Mouse (Mus musculus) lung, postnatal 0 days (tissue): ENCODE measurements at regions not wholly inside any gene's neighbourhood (a gene's known extent, or its start where the extent isn't known, plus 50 kb on each side); places are given as distances from the start of the nearest gene placed in this dataset.

Experiments
- ATAC-seq: fragments of 200-750 bp; cut with Nextera tagmentation; 2 replicates; pipeline ENCODE4 v1.8.0; 2017; ENCODE audit warnings: moderate library complexity
- DNase-seq: peaks from one replicate; pipeline ENCODE4 v3.0.0-alpha.2; 2016; ENCODE audit warnings: low spot score
- H3K27ac ChIP-seq: fragments of 300-500 bp; sonication (generic); 2 replicates; pipeline ENCODE4 v1.5.1; 2014; ENCODE audit warnings: antibody characterized with exemption, mild to moderate bottlenecking, low read length, mixed read lengths
- H3K27me3 ChIP-seq: fragments of 300-500 bp; sonication (generic); replicated peaks from 2 replicates; pipeline ENCODE4 v1.6.1; 2014; ENCODE audit warnings: low read length, mixed read lengths; ENCODE audit not compliant: insufficient read depth
- H3K36me3 ChIP-seq: fragments of 300-500 bp; sonication (generic); 2 replicates; pipeline ENCODE4 v1.6.1; 2014; ENCODE audit warnings: low read length, mixed read lengths; ENCODE audit not compliant: insufficient read depth
- H3K4me1 ChIP-seq: fragments of 300-500 bp; sonication (generic); 2 replicates; pipeline ENCODE4 v1.6.1; 2014; ENCODE audit warnings: antibody characterized with exemption, low read depth, low read length, mixed read lengths; ENCODE audit not compliant: insufficient read depth
- H3K4me2 ChIP-seq: fragments of 300-500 bp; sonication (generic); replicated peaks from 2 replicates; pipeline ENCODE4 v1.6.1; 2014; ENCODE audit warnings: low read depth, mild to moderate bottlenecking, low read length, moderate library complexity, mixed read lengths
- H3K4me3 ChIP-seq: fragments of 300-500 bp; sonication (generic); 2 replicates; pipeline ENCODE4 v1.5.1; 2014; ENCODE audit warnings: low read depth, low read length
- H3K9ac ChIP-seq: fragments of 300-500 bp; sonication (generic); replicated peaks from 2 replicates; pipeline ENCODE4 v1.6.1; 2014; ENCODE audit warnings: low read depth, mild to moderate bottlenecking
- H3K9me3 ChIP-seq: fragments of 300-500 bp; sonication (generic); 2 replicates; pipeline ENCODE4 v1.6.1; 2016; ENCODE audit warnings: low read length, mixed read lengths
- CTCF ChIP-seq: IDR thresholded peaks from 2 replicates; pipeline ENCODE4 v1.5.1; 2016; ENCODE audit warnings: antibody characterized with exemption, mild to moderate bottlenecking
- EP300 ChIP-seq: IDR thresholded peaks from 2 replicates; pipeline ENCODE4 v1.6.1; 2016; ENCODE audit warnings: antibody characterized with exemption, mild to moderate bottlenecking, control low read depth
- WGBS: fragments of 180-500 bp; shearing (Covaris S2); extraction: QIAGEN DNeasy Blood & Tissue Kit; methylation state at CpG from one replicate; pipeline ENCODE4 v1.1.7; 2014; 5-methylcytosine and 5-hydroxymethylcytosine counted together

DNA sequence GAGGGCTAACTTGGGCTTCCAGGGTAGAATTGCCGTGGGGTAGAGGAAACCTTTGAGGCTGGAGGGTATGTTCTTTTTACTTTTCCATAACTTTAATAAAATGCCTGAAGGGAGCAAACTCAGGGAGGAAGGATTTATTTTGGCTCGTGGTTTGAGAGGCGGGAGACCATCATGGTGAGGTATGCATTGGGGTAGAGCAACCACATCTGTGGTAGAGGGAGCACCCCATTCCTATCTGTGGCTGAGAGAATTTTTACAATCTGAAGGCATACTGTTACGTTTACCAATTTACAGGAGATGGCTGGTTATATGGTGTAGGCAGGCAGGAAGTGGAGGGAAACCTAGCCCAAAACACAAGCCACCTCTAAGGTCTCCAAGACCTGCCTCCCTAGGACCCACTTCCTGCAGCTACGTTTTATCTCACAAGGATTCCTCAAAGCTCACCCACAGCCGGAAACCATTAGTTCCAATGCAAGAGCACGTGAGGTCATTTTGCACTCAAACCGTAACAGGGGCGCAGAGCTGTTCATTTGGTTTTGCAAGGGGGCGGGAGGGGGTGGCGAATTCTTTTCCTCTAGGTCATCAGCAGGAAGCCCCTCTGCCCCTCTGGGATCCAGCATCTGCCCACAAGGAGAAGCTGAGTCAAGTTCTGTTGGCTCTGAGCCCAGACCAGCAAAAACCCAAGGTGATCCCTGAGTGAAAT is 224.7 kb upstream of the Ankrd55 start:
- no peak for DNase-seq
- H3K9me3 ChIP-seq: no peaks in the 10 kb centered on the region
- H3K9ac ChIP-seq: no peak overlapping the region
- H3K27ac ChIP-seq: no peak overlapping the region
- H3K4me2 ChIP-seq: no peak overlapping the region
- no peaks in the 10 kb centered on the region for H3K27me3 ChIP-seq
- no peak for TF ChIP-seq EP300
- no peak for TF ChIP-seq CTCF
- H3K4me3 ChIP-seq: no peak overlapping the region
- WGBS: 46% methylated on average over 11 of the region's 11 CpGs
- H3K4me1 ChIP-seq: 0 out of 2 replicates have a peak, but pooled peaks cover 3% of the 10 kb centered on the region
- H3K36me3 ChIP-seq: no peaks in the 10 kb centered on the region
- ATAC-seq: no peak

DNA sequence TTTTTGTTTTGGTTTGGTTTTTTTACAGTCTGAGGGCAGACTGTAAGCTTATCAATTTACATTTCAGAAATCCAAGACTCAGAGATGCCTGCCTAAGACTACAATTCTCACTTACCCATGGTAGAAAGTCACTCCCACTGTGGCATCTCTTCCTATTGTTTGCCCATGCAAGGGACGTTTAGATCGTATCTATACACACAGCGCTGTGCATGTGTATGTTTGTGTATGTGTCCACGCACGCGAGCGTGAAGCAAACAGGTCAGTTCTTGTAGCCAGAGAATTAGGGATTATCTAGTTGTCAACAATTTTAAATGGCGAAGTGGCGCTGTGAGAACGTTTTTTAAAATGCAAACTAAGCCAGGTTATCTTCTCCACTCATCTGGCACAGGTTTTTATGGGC is 223.6 kb upstream of the Ankrd55 start:
- no peak overlapping the region for H3K4me2 ChIP-seq
- TF ChIP-seq CTCF (no peak), EP300 (no peak)
- H3K4me1 ChIP-seq: 0 out of 2 replicates have a peak, but pooled peaks cover 3% of the 10 kb centered on the region
- no peaks in the 10 kb centered on the region for H3K9me3 ChIP-seq
- no peak for DNase-seq
- no peak overlapping the region for H3K4me3 ChIP-seq
- 76% methylated on average over 10 of the region's 10 CpGs for WGBS
- ATAC-seq: no peak
- no peak overlapping the region for H3K27ac ChIP-seq
- H3K9ac ChIP-seq: no peak overlapping the region
- H3K36me3 ChIP-seq: no peaks in the 10 kb centered on the region
- no peaks in the 10 kb centered on the region for H3K27me3 ChIP-seq

DNA sequence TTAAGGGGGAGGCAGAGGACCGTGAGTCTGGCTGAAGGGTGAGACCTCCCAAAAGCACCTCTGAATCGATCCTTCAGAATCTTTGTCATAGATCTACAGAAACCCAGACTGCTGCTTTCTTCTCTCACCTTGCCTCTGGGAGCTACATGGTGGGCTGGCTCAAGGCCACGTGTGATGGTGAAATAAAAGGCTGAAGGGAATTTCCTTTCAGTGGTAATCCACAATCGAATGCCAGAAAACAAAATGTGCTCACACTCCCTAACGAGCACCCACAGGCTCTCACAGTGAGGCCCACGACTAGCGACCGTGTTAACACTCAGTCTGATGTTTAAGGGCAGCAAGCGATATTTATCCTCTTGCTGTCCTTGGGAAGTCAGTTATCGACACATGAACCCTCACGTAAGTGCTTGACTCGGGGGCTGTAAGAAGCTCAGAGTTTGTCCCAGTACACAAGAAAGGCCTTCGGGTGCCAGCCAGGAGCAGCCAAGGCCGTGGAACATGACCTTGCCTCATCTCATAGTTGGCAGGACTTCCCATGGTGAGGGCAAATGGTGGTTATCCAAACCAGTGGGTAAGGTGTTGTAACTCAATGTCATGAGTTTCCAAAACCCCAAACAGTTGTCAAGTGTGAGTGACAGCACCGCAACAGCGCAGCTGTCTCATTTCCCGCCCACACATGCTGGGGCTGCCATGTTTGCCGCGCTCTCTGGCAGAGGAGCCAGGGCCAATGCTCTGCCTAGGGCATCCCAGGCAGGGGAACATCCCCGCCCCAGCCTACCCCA is 221.0 kb upstream of the Ankrd55 start:
- WGBS: 67% methylated on average over 20 of the region's 20 CpGs
- Histone ChIP-seq H3K36me3 (no peaks in the 10 kb centered on the region), H3K4me1 (peaks cover 7% of the 10 kb centered on the region; the same call in 1 of the 2 replicates), H3K4me2 (no peak overlapping the region), H3K9ac (no peak overlapping the region), H3K9me3 (no peaks in the 10 kb centered on the region), H3K27me3 (no peaks in the 10 kb centered on the region), H3K4me3 (no peak overlapping the region), H3K27ac (no peak overlapping the region)
- no peak for TF ChIP-seq CTCF
- no peak for TF ChIP-seq EP300
- ATAC-seq: peak; percentile 30
- peak; percentile 56 for DNase-seq

DNA sequence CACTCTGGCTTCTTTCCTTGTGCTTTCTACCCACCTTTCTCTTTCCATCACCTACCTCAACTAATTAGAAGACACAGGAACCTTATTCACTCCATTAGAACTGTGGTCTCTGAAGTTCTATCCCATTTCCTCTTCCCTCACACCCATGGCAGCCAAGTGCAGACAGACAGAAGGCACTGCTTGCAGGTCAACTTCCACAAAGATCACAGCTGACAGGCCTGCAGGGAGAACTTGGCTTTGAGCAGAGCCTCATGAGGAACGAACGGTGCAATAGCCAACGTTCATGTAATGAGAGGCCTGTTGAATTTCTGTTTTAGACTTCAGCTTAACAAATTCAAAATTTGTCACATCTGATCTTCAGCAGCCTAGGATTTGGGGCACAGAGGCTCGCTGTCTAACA is 217.5 kb upstream of the Ankrd55 start:
- Histone ChIP-seq H3K36me3 (no peaks in the 10 kb centered on the region), H3K4me2 (no peak overlapping the region), H3K4me1 (peaks cover 7% of the 10 kb centered on the region; the same call in 1 of the 2 replicates), H3K9me3 (no peaks in the 10 kb centered on the region), H3K4me3 (no peak overlapping the region), H3K27ac (no peak overlapping the region), H3K9ac (no peak overlapping the region), H3K27me3 (no peaks in the 10 kb centered on the region)
- no peak for TF ChIP-seq CTCF
- TF ChIP-seq EP300: no peak
- no peak for DNase-seq
- ATAC-seq: no peak
- 86% methylated on average over 4 of the region's 4 CpGs for WGBS

DNA sequence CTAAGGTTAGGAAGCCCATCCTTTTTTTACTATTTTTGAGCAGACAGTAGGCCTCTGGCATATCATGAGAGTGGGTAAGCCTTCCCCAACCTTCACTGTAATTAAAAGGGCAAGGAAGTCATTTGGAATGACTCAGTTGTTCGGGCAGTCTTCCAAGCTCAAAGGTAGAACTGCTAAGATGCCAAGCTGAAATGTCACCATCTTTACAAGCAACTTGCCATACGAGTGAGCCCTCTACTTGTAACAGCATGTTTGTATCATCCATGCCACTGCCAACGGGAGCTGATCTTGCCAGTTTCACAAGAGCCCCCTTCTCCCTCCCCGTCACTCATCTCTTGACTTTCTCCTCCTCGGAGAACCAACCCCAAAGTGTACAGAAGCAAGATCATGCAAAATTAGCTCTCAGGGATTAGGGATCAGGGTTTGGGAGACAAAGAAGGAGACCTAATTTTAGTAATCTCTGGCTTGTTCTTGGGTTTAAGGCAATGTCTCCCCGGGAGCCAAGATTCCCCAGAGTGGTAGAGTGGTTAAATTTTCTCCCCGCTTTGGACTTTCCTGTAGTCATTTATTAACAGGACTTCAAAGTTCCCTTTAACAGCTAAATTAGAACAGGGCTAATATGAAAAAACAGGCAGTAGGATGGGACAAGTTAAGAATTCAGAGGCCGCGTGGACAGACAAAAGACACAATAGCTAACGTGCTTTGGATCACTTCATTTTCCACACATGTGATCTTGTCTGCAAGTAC is 216.9 kb upstream of the Ankrd55 start:
- Histone ChIP-seq H3K36me3 (no peaks in the 10 kb centered on the region), H3K4me1 (peaks cover 7% of the 10 kb centered on the region; the same call in 1 of the 2 replicates), H3K4me2 (no peak overlapping the region), H3K4me3 (no peak overlapping the region), H3K27me3 (no peaks in the 10 kb centered on the region), H3K27ac (no peak overlapping the region), H3K9me3 (no peaks in the 10 kb centered on the region), H3K9ac (no peak overlapping the region)
- ATAC-seq: no peak
- no peak for TF ChIP-seq EP300
- TF ChIP-seq CTCF: no peak
- DNase-seq: no peak
- 55% methylated on average over 10 of the region's 10 CpGs for WGBS

DNA sequence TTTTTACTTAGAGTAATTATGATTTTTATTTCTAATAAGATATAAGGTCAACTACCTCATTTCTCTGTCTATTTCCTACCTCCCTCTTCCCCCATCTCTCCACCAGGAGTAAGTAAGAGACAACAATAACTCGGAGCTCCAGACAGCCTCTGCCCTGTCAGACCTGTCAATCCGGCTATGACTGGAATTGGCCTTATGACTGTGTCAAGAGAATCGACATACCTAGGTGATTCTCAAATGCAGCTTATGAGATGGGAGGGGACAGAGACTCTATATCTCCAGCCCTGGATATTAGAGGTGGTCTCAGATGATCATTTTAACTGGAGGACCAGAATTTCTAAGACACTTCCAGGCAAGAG is 216.3 kb upstream of the Ankrd55 start:
- no peak for TF ChIP-seq EP300
- TF ChIP-seq CTCF: no peak
- 51% methylated on average over 3 of the region's 3 CpGs for WGBS
- H3K4me1 ChIP-seq: peaks cover 7% of the 10 kb centered on the region; the same call in 1 of the 2 replicates
- H3K4me3 ChIP-seq: no peak overlapping the region
- no peak overlapping the region for H3K27ac ChIP-seq
- H3K9ac ChIP-seq: no peak overlapping the region
- H3K4me2 ChIP-seq: no peak overlapping the region
- H3K36me3 ChIP-seq: no peaks in the 10 kb centered on the region
- DNase-seq (no peak), ATAC-seq (no peak)
- H3K9me3 ChIP-seq: no peaks in the 10 kb centered on the region
- H3K27me3 ChIP-seq: no peaks in the 10 kb centered on the region
